Mouse (Mus musculus): ENCODE measurements around the gene Dph1. TPM values are rescaled to one million over a fixed set of nuclear protein-coding genes. Genes with fewer than 3 reads are reported as not detected.

Dph1 gene
- polyA plus RNA-seq, 1 experiment from 2014 or later, result 14.9 TPM

GRCm38 (mm10) chr11:75214081-75214950 is 23.3 kb upstream of the Dph1 start:
- H3K9ac ChIP-seq (replicated peaks), result peak overlapping the region; percentile 57
- peak overlapping the region; percentile 88 for H3K27ac ChIP-seq
- no peaks in the 10 kb centered on the region for H3K9me3 ChIP-seq
- 20% methylated on average over 11 of the region's 13 CpGs for WGBS
- peak; percentile 46 for ATAC-seq
- peak overlapping the region; percentile 25 for H3K4me3 ChIP-seq (replicated peaks)
- H3K4me1 ChIP-seq (replicated peaks), result peaks cover 75% of the 10 kb centered on the region
- no peaks in the 10 kb centered on the region for H3K36me3 ChIP-seq
- H3K4me2 ChIP-seq (replicated peaks), result peak overlapping the region; percentile 58
- no peaks in the 10 kb centered on the region for H3K27me3 ChIP-seq

- Histone ChIP-seq H3K27me3 (no peaks in the 10 kb centered on the region), H3K27ac (peak overlapping the region; percentile 88), H3K9ac (replicated peaks) (peak overlapping the region; percentile 57), H3K36me3 (no peaks in the 10 kb centered on the region), H3K4me2 (replicated peaks) (peak overlapping the region; percentile 58), H3K9me3 (no peaks in the 10 kb centered on the region), H3K4me3 (replicated peaks) (peak overlapping the region; percentile 25), H3K4me1 (replicated peaks) (peaks cover 83% of the 10 kb centered on the region)
- ATAC-seq, result peak; percentile 70
- 2% methylated on average over 35 of the region's 35 CpGs for WGBS
Observed at GRCm38 (mm10) chr11:75213372-75214080, 22.5 kb upstream of the Dph1 start.

GRCm38 (mm10) chr11:75212876-75213275 is 21.8 kb upstream of the Dph1 start:
- WGBS, result 53% methylated on average over 1 of the region's 3 CpGs
- Histone ChIP-seq H3K4me1 (replicated peaks) (peaks cover 88% of the 10 kb centered on the region), H3K9ac (replicated peaks) (no peak overlapping the region), H3K4me2 (replicated peaks) (no peak overlapping the region), H3K4me3 (replicated peaks) (no peak overlapping the region), H3K9me3 (no peaks in the 10 kb centered on the region), H3K36me3 (no peaks in the 10 kb centered on the region), H3K27me3 (no peaks in the 10 kb centered on the region), H3K27ac (peak overlapping the region; percentile 86)
- no peak for ATAC-seq

- Histone ChIP-seq H3K36me3 (no peaks in the 10 kb centered on the region), H3K27me3 (no peaks in the 10 kb centered on the region), H3K9ac (replicated peaks) (0 out of 2 replicates have a peak overlapping the region, but pooled peaks have one; percentile 48), H3K4me3 (replicated peaks) (no peak overlapping the region), H3K4me1 (replicated peaks) (peaks cover 88% of the 10 kb centered on the region), H3K9me3 (no peaks in the 10 kb centered on the region), H3K4me2 (replicated peaks) (no peak overlapping the region; the same call in 1 of the 2 replicates), H3K27ac (peak overlapping the region; percentile 86)
- WGBS, result 38% methylated on average over 8 of the region's 8 CpGs
- ATAC-seq, result peak; percentile 22; the same call in 1 of the 2 replicates
Observed at GRCm38 (mm10) chr11:75212031-75212667, 21.1 kb upstream of the Dph1 start.

DNA sequence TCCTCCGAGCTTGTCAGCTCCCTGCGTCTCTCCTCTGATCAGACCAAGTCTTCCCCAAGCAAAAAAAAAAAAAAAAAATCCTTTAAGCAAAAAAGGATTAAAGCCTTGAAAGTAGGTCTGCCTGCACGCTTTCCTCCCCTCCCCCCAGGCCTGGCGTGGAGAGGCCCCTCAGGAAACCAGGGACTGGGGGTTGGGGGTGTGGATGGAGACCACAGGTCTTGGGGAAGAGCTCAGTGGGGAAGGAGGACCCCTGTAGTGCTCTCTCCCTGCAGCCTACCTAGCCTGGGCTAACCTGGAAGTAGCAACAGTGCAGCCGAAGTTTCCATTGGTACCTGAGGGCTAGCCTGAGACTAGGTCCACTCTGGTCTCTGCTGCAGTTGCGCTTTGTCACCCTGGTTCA is 19.7 kb upstream of the Dph1 start:
- H3K4me1 ChIP-seq (replicated peaks), result peaks cover 82% of the 10 kb centered on the region
- H3K4me3 ChIP-seq (replicated peaks), result no peak overlapping the region
- H3K9me3 ChIP-seq, result no peaks in the 10 kb centered on the region
- H3K27me3 ChIP-seq, result no peaks in the 10 kb centered on the region
- H3K36me3 ChIP-seq, result no peaks in the 10 kb centered on the region
- H3K4me2 ChIP-seq (replicated peaks), result no peak overlapping the region
- WGBS, result 34% methylated on average over 6 of the region's 6 CpGs
- no peak overlapping the region for H3K9ac ChIP-seq (replicated peaks)
- peak overlapping the region; percentile 86 for H3K27ac ChIP-seq
- no peak for ATAC-seq

GRCm38 (mm10) chr11:75210093-75210492 is 19.1 kb upstream of the Dph1 start:
- H3K9me3 ChIP-seq, result no peaks in the 10 kb centered on the region
- H3K27ac ChIP-seq, result peak overlapping the region; percentile 86
- no peak overlapping the region for H3K4me3 ChIP-seq (replicated peaks)
- H3K36me3 ChIP-seq, result no peaks in the 10 kb centered on the region
- no peak for ATAC-seq
- H3K4me1 ChIP-seq (replicated peaks), result peaks cover 81% of the 10 kb centered on the region
- no peaks in the 10 kb centered on the region for H3K27me3 ChIP-seq
- 0 out of 2 replicates have a peak overlapping the region, but pooled peaks have one; percentile 25 for H3K4me2 ChIP-seq (replicated peaks)
- WGBS, result 45% methylated on average over 4 of the region's 4 CpGs
- H3K9ac ChIP-seq (replicated peaks), result no peak overlapping the region; the same call in 1 of the 2 replicates

DNA sequence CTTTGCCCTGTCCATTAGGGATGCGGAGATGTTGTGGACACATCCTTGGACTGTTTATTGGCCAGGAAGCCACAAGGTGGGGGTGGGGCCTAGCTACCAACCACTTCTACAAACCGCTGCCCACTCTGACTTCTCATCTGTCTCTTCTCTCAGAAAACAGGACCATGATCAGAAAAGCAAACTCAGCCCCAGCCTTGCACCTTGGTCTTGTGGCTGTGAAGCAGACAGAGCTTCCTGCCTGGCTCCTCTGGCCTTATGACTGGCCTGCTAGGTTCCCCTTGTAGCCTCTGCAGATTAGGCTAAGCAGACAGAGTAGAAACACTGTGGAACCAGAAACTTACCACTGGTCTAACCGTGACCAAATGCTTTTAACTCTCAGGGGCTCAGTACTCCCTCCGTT is 18.3 kb upstream of the Dph1 start:
- H3K36me3 ChIP-seq, result no peaks in the 10 kb centered on the region
- no peak overlapping the region for H3K9ac ChIP-seq (replicated peaks)
- peaks cover 81% of the 10 kb centered on the region for H3K4me1 ChIP-seq (replicated peaks)
- no peak overlapping the region for H3K4me3 ChIP-seq (replicated peaks)
- no peak overlapping the region for H3K4me2 ChIP-seq (replicated peaks)
- no peaks in the 10 kb centered on the region for H3K27me3 ChIP-seq
- 60% methylated on average over 4 of the region's 4 CpGs for WGBS
- H3K9me3 ChIP-seq, result no peaks in the 10 kb centered on the region
- peak overlapping the region; percentile 86 for H3K27ac ChIP-seq
- no peak for ATAC-seq

- no peaks in the 10 kb centered on the region for H3K9me3 ChIP-seq
- peaks cover 79% of the 10 kb centered on the region for H3K4me1 ChIP-seq (replicated peaks)
- no peaks in the 10 kb centered on the region for H3K36me3 ChIP-seq
- WGBS, result 79% methylated on average over 4 of the region's 4 CpGs
- no peak overlapping the region for H3K4me2 ChIP-seq (replicated peaks)
- no peak overlapping the region for H3K27ac ChIP-seq
- ATAC-seq, result no peak
- no peak overlapping the region for H3K9ac ChIP-seq (replicated peaks)
- no peak overlapping the region for H3K4me3 ChIP-seq (replicated peaks)
- no peaks in the 10 kb centered on the region for H3K27me3 ChIP-seq
Observed at GRCm38 (mm10) chr11:75206347-75206746, 15.3 kb upstream of the Dph1 start.

DNA sequence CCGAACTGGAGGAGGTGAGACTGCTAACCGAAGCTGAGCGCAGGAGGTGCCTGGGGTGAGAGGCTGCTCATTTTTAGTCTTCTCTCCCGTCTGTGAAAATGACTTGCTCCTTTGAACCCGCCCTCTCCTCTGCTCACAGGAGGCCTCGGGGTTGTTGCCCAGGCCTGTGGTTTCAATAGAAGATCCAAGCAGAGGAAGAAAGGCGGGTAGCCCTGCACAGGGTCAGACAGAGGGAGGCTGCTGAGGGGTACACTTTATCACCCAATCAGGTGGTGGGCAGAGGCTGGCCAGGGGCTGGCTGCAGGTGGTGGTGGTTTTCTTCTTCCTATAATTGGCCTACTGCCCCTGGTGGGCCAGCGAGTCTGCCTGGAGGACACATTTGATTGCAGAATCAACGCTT is 13.4 kb upstream of the Dph1 start:
- H3K27ac ChIP-seq, result peak overlapping the region; percentile 56
- no peak overlapping the region for H3K9ac ChIP-seq (replicated peaks)
- H3K9me3 ChIP-seq, result no peaks in the 10 kb centered on the region
- H3K4me3 ChIP-seq (replicated peaks), result no peak overlapping the region
- H3K27me3 ChIP-seq, result no peaks in the 10 kb centered on the region
- ATAC-seq, result no peak
- H3K4me2 ChIP-seq (replicated peaks), result no peak overlapping the region
- peaks cover 72% of the 10 kb centered on the region for H3K4me1 ChIP-seq (replicated peaks)
- 0 out of 2 replicates have a peak, but pooled peaks cover 1% of the 10 kb centered on the region for H3K36me3 ChIP-seq
- 36% methylated on average over 9 of the region's 9 CpGs for WGBS

- H3K27ac ChIP-seq, result peak overlapping the region; percentile 56; the same call in 1 of the 2 replicates
- H3K4me2 ChIP-seq (replicated peaks), result no peak overlapping the region
- H3K9ac ChIP-seq (replicated peaks), result no peak overlapping the region
- H3K9me3 ChIP-seq, result no peaks in the 10 kb centered on the region
- H3K4me1 ChIP-seq (replicated peaks), result peaks cover 67% of the 10 kb centered on the region
- H3K27me3 ChIP-seq, result no peaks in the 10 kb centered on the region
- WGBS, result 87% methylated on average over 4 of the region's 4 CpGs
- H3K36me3 ChIP-seq, result 0 out of 2 replicates have a peak, but pooled peaks cover 3% of the 10 kb centered on the region
- no peak overlapping the region for H3K4me3 ChIP-seq (replicated peaks)
- ATAC-seq, result no peak
Observed at GRCm38 (mm10) chr11:75203926-75204325, 12.9 kb upstream of the Dph1 start.

GRCm38 (mm10) chr11:75201721-75202120 is 10.7 kb upstream of the Dph1 start:
- H3K4me2 ChIP-seq (replicated peaks), result no peak overlapping the region
- H3K4me1 ChIP-seq (replicated peaks), result peaks cover 74% of the 10 kb centered on the region
- H3K36me3 ChIP-seq, result 0 out of 2 replicates have a peak, but pooled peaks cover 3% of the 10 kb centered on the region
- H3K9me3 ChIP-seq, result no peaks in the 10 kb centered on the region
- 62% methylated on average over 8 of the region's 8 CpGs for WGBS
- ATAC-seq, result no peak
- no peak overlapping the region for H3K9ac ChIP-seq (replicated peaks)
- no peak overlapping the region for H3K4me3 ChIP-seq (replicated peaks)
- peaks cover 10% of the 10 kb centered on the region for H3K27me3 ChIP-seq
- peak overlapping the region; percentile 11 for H3K27ac ChIP-seq

Data from midbrain, embryonic 13.5 days (tissue).